In the genomic region with DNA sequence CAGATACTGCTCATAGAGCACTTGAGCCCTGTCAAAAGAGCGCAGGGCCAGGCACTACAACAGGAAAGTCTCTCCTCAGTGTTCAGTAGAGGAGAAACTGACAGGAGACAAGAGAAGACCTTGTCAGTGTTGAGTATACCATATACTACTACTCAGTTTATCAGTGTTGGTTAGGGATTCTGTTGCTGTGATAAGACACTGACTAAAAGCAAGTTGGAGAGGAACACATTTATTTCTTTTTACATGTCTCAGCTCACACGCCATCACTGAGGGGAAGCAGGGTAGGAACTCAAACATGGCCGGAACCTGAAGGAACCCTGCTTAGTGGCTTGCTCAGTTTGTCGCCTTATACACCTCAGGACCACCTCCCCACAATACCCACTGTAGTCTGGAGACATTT, we compare ENCODE assay signal across 16 mouse cellular contexts.
"Had no signal": no experiment of that assay in that cellular context is flagged by ENCODE, and none has a peak within 500 bp of the region (broad histone marks: within the 10 kb centered on the region; RNA-seq: fewer than 3 reads in every experiment).

No protein-coding gene starts in this region.

- DNase-seq: retina, postnatal 1 day; right cerebral cortex, postnatal 14 days; right cerebral cortex, postnatal 25 days; right cerebral cortex, postnatal 4 days; spleen, adult 18-20 months; thymus, adult 18-20 months; thymus, adult 2 months; thymus, postnatal 14 days; thymus, postnatal 25 days; thymus, postnatal 36 days; thymus, postnatal 4 days had no signal

- H3K27me3 ChIP-seq: neural tube, embryonic 12.5 days; neural tube, embryonic 13.5 days; neural tube, embryonic 15.5 days; stomach, embryonic 15.5 days had no signal

- H3K9ac ChIP-seq: neural tube, embryonic 12.5 days; neural tube, embryonic 13.5 days; neural tube, embryonic 15.5 days; stomach, embryonic 15.5 days had no signal

- H3K4me3 ChIP-seq: neural tube, embryonic 12.5 days; neural tube, embryonic 13.5 days; neural tube, embryonic 15.5 days; stomach, embryonic 15.5 days had no signal

- H3K4me1 ChIP-seq: neural tube, embryonic 12.5 days; neural tube, embryonic 13.5 days; neural tube, embryonic 15.5 days; stomach, embryonic 15.5 days had no signal

- H3K4me2 ChIP-seq: neural tube, embryonic 12.5 days; neural tube, embryonic 13.5 days; neural tube, embryonic 15.5 days; stomach, embryonic 15.5 days had no signal

- H3K36me3 ChIP-seq: neural tube, embryonic 12.5 days; neural tube, embryonic 13.5 days; neural tube, embryonic 15.5 days; stomach, embryonic 15.5 days had no signal

- H3K27ac ChIP-seq: neural tube, embryonic 12.5 days; neural tube, embryonic 13.5 days; neural tube, embryonic 15.5 days; stomach, embryonic 15.5 days; stomach, postnatal 0 days had no signal

- H3K9me3 ChIP-seq: neural tube, embryonic 12.5 days; neural tube, embryonic 13.5 days; neural tube, embryonic 15.5 days; stomach, embryonic 15.5 days had no signal
